Mouse (Mus musculus) left cerebral cortex, adult 2 months (tissue): Measurements from ENCODE around the gene Psmc3ip. TPM values are rescaled to one million over a fixed set of nuclear protein-coding genes. Genes with fewer than 3 reads are reported as not detected.
A peak's percentile ranks its signal among the peaks of the same experiment; 100 is the strongest.

Experiments
- DNase-seq, 2 experiments: peaks; one replicate each; pipeline ENCODE4 v3.0.0; 2021 to 2022; ENCODE audit warnings: low spot score in 2 of 2, mixed read lengths in 1 of 2; ENCODE audit errors: extremely low spot score in 1 of 2
- H3K27ac ChIP-seq: fragments of 200-600 bp; 2 replicates; pipeline ENCODE4 v1.8.1; 2022
- H3K4me3 ChIP-seq: fragments of 200-600 bp; 2 replicates; pipeline ENCODE4 v1.8.1; 2022
- CTCF ChIP-seq: fragments of 200-600 bp; IDR thresholded peaks from 2 replicates; pipeline ENCODE4 v1.8.1; 2022; ENCODE audit warnings: antibody characterized with exemption, mild to moderate bottlenecking, moderate library complexity
- intact Hi-C: fragments of 180-260 bp; cut with DNase I; formaldehyde crosslinking; loops from one replicate; pipeline ENCODE4 v1.15.1; 2025
- total RNA-seq, 2 experiments: library from RNA; stranded (reverse); gene quantifications; 2 replicates each; pipeline ENCODE4 v1.2.3; 2021

Gene Psmc3ip
- total RNA-seq, 2 experiments from 2014 or later: 2.7 to 3.1 TPM

DNA sequence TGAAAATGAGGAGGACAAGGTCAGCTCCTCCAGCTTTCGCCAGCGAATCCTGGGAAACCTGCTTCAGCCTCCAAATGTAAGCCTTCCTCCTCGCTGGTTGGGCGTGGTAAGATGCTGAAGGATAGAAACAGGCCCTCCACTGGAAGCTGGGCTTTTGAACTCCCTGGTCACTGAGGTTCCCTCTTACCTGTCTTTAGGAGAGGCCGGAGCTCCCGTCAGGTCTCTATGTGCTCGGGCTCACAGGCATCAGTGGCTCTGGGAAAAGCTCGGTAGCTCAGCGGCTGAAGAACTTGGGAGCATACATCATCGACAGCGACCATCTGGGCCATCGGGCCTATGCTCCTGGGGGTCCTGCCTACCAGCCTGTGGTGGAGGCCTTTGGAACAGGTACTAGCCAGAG is 10.4 kb downstream of the Psmc3ip start:
- TF ChIP-seq CTCF: no peak
- intact Hi-C loops: no loop called here
- no peak overlapping the region for H3K27ac ChIP-seq
- no peak for DNase-seq
- no peak overlapping the region for H3K4me3 ChIP-seq

GRCm38 (mm10) chr11:101084246-101084645 is 11.0 kb downstream of the Psmc3ip start:
- no peak overlapping the region for H3K27ac ChIP-seq
- intact Hi-C loops: no loop called here
- no peak for DNase-seq
- H3K4me3 ChIP-seq: no peak overlapping the region
- TF ChIP-seq CTCF: no peak

- DNase-seq: no peak
- intact Hi-C loops: loop anchor here (2.0 kb wide), 1 partner anchor 94 kb away; no protein-coding TSS in a partner anchor
- Histone ChIP-seq H3K4me3 (peak overlapping the region; percentile 91), H3K27ac (peak overlapping the region; percentile 96)
- no peak for TF ChIP-seq CTCF
Observed at GRCm38 (mm10) chr11:101083083-101083697, 12.0 kb downstream of the Psmc3ip start.

DNA sequence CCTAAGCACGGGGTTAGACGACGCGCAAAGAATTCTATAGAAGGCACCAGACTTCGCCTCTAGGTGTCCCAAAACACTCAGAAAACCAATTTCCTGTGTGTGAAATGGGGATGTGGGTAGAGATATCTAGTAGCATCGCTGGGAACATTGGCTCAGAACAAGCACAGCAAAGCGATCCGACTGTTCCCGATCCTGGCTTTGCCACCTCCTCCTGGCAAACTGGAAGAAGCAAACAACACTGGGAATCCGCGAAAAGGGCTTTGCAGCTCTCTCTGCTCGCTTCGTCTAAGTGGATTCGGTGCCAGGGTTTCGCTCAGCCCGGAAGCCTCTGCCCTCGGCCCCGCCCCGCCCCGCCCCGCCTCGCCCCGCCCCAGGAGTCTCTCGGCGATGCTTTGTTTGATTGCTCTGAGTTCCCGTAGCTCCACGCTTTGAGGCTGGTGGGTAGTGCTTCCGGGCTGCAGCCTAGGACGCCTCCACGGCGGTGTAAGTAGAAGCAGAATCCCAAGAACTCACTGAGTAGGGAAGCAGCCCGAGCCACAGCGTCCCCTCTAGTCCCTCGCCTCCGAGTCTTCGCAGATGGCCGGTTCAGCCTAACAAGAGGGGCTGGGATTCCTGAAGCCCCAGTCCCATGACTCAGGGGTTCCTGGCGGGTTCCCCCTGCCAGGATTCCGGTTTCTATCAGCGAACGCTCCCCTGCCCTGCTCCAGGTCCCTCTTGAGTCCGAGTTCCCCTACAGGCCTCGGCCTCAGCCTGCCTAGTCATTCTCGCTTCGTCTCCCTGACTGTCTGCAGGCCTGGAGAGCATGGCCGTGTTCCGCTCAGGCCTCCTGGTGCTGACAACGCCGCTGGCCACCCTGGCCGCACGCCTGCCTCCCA is 12.8 kb downstream of the Psmc3ip start, which contains the start of gene Coasy:
Gene Coasy (plus strand): TSS at position 358 of the 875 bp plus-strand sequence.
- H3K27ac ChIP-seq: peak within 1 kb of the TSS; percentile 96
- H3K4me3 ChIP-seq: peak within 1 kb of the TSS; percentile 91
- TF ChIP-seq CTCF: peak; percentile 55
- peak; percentile 87 to 89 for DNase-seq
- intact Hi-C loops: loop anchor here (2.0 kb wide), 1 partner anchor 94 kb away; no protein-coding TSS in a partner anchor

DNA sequence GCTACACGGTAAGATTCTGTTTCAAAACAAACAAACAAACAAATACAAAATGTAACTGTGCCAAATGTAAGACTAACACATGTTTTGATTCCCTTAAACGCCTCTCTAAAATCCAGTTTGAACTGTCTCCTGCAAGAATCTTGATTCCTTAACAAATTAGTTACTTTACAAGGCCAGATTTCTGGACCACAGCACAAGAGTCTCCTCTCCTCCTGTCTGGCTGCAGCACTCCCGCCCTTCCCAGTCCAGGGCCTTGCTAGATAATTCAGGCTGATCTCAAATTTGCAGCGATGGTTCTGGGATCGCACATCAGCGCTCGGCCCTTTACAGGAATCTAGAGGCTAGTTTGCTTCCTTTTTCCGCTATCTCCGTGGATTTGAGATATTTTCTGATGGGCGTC is 13.6 kb downstream of the Psmc3ip start:
- H3K4me3 ChIP-seq: peak overlapping the region; percentile 91
- H3K27ac ChIP-seq: peak overlapping the region; percentile 90
- intact Hi-C loops: loop anchor here (2.0 kb wide), 1 partner anchor 95 kb away; no protein-coding TSS in a partner anchor
- DNase-seq: no peak
- TF ChIP-seq CTCF: no peak

- DNase-seq: no peak
- TF ChIP-seq CTCF: no peak
- intact Hi-C loops: no loop called here
- Histone ChIP-seq H3K27ac (no peak overlapping the region), H3K4me3 (no peak overlapping the region)
Observed at GRCm38 (mm10) chr11:101080421-101080820, 14.8 kb downstream of the Psmc3ip start.

DNA sequence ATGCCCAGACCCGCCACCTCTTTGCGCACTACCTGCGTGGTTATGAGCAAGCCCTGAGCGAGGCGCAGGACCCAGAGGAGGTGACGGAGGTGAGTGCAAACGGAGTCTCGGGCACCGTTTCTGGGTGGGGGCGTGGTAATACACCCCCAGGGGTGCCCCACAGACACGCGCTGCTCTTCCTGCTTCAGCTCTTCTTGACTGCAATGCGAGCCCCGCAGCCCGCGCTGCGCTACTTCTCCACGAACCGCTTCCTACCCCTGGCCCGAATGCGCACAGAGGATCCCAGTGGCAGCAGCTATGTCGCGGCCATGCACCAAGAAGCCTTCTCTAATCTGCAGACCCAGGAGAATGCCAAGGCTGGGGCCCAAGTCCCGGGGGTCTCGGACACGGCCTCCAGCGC is 15.5 kb downstream of the Psmc3ip start:
- TF ChIP-seq CTCF: no peak
- no peak for DNase-seq
- Histone ChIP-seq H3K27ac (no peak overlapping the region), H3K4me3 (no peak overlapping the region)
- intact Hi-C loops: no loop called here

- no peak for DNase-seq
- Histone ChIP-seq H3K27ac (no peak within 1 kb of the TSS), H3K4me3 (no peak within 1 kb of the TSS)
- intact Hi-C loops: no loop called here
- no peak for TF ChIP-seq CTCF
Observed at GRCm38 (mm10) chr11:101078121-101078520, 17.1 kb downstream of the Psmc3ip start, which contains the start of gene Hsd17b1. Hsd17b1 (plus strand) TSS chr11:101078411.

DNA sequence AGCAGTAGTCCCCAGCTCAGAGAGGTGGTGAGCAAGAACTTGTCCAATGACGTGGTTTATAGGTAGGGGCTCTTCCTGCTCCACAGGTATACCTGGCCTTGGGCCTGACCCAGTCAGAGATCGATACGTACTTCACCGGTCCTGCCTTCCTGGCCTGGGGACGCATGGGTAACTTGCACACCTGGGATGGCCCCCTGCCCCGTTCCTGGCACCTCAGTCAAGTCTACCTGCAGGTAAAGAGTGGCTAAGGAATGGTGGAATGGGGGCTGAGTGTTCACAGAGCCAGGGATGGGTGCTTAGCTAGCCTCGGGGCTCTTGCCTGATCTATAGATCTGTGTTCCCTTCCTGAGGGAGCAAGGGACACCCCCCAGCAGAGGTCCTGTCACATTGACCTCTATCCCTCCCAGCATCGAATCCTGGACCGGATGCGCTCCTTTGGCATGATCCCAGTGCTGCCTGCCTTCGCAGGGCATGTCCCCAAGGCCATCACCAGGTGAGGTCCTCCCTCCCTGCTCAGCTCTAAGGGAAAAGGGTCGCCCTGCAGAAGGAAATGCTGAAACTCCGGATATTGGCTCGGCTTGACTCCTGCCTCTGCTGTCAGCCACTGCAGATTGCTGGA is 23.3 kb downstream of the Psmc3ip start:
- DNase-seq: no peak
- Histone ChIP-seq H3K27ac (no peak overlapping the region), H3K4me3 (no peak overlapping the region)
- intact Hi-C loops: no loop called here
- TF ChIP-seq CTCF: no peak

GRCm38 (mm10) chr11:101070987-101071386 is 24.2 kb downstream of the Psmc3ip start:
- DNase-seq: no peak
- intact Hi-C loops: no loop called here
- no peak for TF ChIP-seq CTCF
- Histone ChIP-seq H3K4me3 (peak overlapping the region; percentile 87), H3K27ac (no peak overlapping the region)

- no peak for TF ChIP-seq CTCF
- peak overlapping the region; percentile 89 for H3K27ac ChIP-seq
- peak overlapping the region; percentile 87 for H3K4me3 ChIP-seq
- no peak for DNase-seq
- intact Hi-C loops: no loop called here
Observed at GRCm38 (mm10) chr11:101070189-101070527, 25.1 kb downstream of the Psmc3ip start.
